Mouse (Mus musculus): ENCODE data around the gene Serpina7. TPM values are rescaled to one million over a fixed set of nuclear protein-coding genes. Genes with fewer than 3 reads are reported as not detected.

Serpina7 gene
- not detected for total RNA-seq (2022)

GRCm38 (mm10) chrX:139085077-139085476, at the start of gene Serpina7:
Gene Serpina7 (minus strand): TSS chrX:139085236.
- DNase-seq (ENCODE audit: low spot score in 2 of 2) = no peak

- DNase-seq (ENCODE audit: low spot score in 2 of 2) = no peak
Measured at GRCm38 (mm10) chrX:139134031-139134430, 49.0 kb upstream of the Serpina7 start.

- no peak for DNase-seq (ENCODE audit: low spot score in 2 of 2)
Measured at GRCm38 (mm10) chrX:139097197-139097596, 12.2 kb upstream of the Serpina7 start.

GRCm38 (mm10) chrX:139085943-139086342, 907 bp upstream of the Serpina7 start, which contains the start of gene 4930513O06Rik:
Gene 4930513O06Rik (plus strand): TSS chrX:139086243.
- no peak for DNase-seq (ENCODE audit: low spot score in 2 of 2)

GRCm38 (mm10) chrX:139078493-139078892, 6.5 kb downstream of the Serpina7 start:
- no peak for DNase-seq (ENCODE audit: low spot score in 2 of 2)

- no peak for DNase-seq (ENCODE audit: low spot score in 2 of 2)
Measured at GRCm38 (mm10) chrX:139064078-139064477, 21.0 kb downstream of the Serpina7 start.

GRCm38 (mm10) chrX:139053149-139053548, 31.9 kb downstream of the Serpina7 start:
- no peak for DNase-seq (ENCODE audit: low spot score in 2 of 2)

GRCm38 (mm10) chrX:139051976-139052375, 33.1 kb downstream of the Serpina7 start:
- DNase-seq (ENCODE audit: low spot score in 2 of 2) = no peak

- no peak for DNase-seq (ENCODE audit: low spot score in 2 of 2)
Measured at GRCm38 (mm10) chrX:139041148-139041547, 43.9 kb downstream of the Serpina7 start.

- DNase-seq (ENCODE audit: low spot score in 2 of 2) = no peak
Measured at GRCm38 (mm10) chrX:139039314-139039713, 45.7 kb downstream of the Serpina7 start.

GRCm38 (mm10) chrX:139037666-139038065, 47.4 kb downstream of the Serpina7 start:
- DNase-seq (ENCODE audit: low spot score in 2 of 2) = no peak

Other genes with a start within 250 kb of the Serpina7 start
- gene Nrk, start 170.8 kb downstream of the Serpina7 start, total RNA-seq (2022) = under 1 TPM in 3 of 4 experiments, not detected in 1; 0.04 to 0.18 (median 0.06) TPM
- not detected for gene 4930513O06Rik, start 1.0 kb upstream of the Serpina7 start, total RNA-seq (2022)
- not detected for gene 4933428M09Rik, start 94.0 kb upstream of the Serpina7 start, total RNA-seq (2022)
- gene Mum1l1, start 124.8 kb upstream of the Serpina7 start, total RNA-seq (2022) = 1 to 10 TPM; 3.5 to 7.5 (median 6.1) TPM
- not detected for gene Trap1a, start 248.4 kb upstream of the Serpina7 start, total RNA-seq (2022)

Measured in layer of hippocampus, adult 8-10 months (tissue).